Mouse (Mus musculus) lung, adult 2 months (tissue): Measurements from ENCODE around the gene Lrrtm3.

Source experiments
- CTCF ChIP-seq: fragments of 200-500 bp; IDR thresholded peaks from 2 replicates; pipeline ENCODE4 v1.5.1; 2011; ENCODE audit warnings: mild to moderate bottlenecking, low read length, control low read depth; ENCODE audit not compliant: insufficient read depth
- POLR2A ChIP-seq: fragments of 200-500 bp; IDR thresholded peaks from 2 replicates; pipeline ENCODE4 v1.6.1; 2011; ENCODE audit warnings: low read depth, mild to moderate bottlenecking, control low read depth, low read length, borderline replicate concordance; ENCODE audit errors: extremely low read depth

- no peak for TF ChIP-seq POLR2A
- TF ChIP-seq CTCF = no peak
These were observed 195.5 kb downstream of the Lrrtm3 start for GRCm38 (mm10) chr10:63894612-63895011.
